Mouse (Mus musculus): Measurements from ENCODE around the gene Gvin1.
"Not testable (repeated sequence)": the region's sequence is repeated elsewhere in the genome, so short reads cannot be mapped to it uniquely, and the experiment has no call there.

Gene Gvin1

GRCm38 (mm10) chr7:106215177-106215576 lies at the start of gene Gvin1:
Gene Gvin1, minus strand, starts transcription at chr7:106215326.
- DNase-seq = peak; percentile 52

GRCm38 (mm10) chr7:106251844-106252517 lies 36.9 kb upstream of the Gvin1 start:
- no peak for DNase-seq

GRCm38 (mm10) chr7:106248922-106249321 lies 33.8 kb upstream of the Gvin1 start:
- DNase-seq = no peak

GRCm38 (mm10) chr7:106248245-106248644 lies 33.1 kb upstream of the Gvin1 start:
- DNase-seq = no peak

GRCm38 (mm10) chr7:106245601-106246000 lies 30.5 kb upstream of the Gvin1 start:
- DNase-seq = no peak

- not testable (repeated sequence) for DNase-seq
Measured at GRCm38 (mm10) chr7:106240484-106241275, 25.6 kb upstream of the Gvin1 start.

GRCm38 (mm10) chr7:106237192-106237465 lies 22.0 kb upstream of the Gvin1 start:
- DNase-seq = no peak

GRCm38 (mm10) chr7:106236327-106237191 lies 21.4 kb upstream of the Gvin1 start:
- DNase-seq = peak; percentile 69

- no peak for DNase-seq
Measured at GRCm38 (mm10) chr7:106235596-106235995, 20.5 kb upstream of the Gvin1 start.

- DNase-seq = not testable (repeated sequence)
Measured at GRCm38 (mm10) chr7:106215910-106216309, 784 bp upstream of the Gvin1 start.

- not testable (repeated sequence) for DNase-seq
Measured at GRCm38 (mm10) chr7:106213770-106214169, 1.4 kb downstream of the Gvin1 start.

GRCm38 (mm10) chr7:106206630-106207029 lies 8.5 kb downstream of the Gvin1 start:
- DNase-seq = not testable (repeated sequence)

GRCm38 (mm10) chr7:106177065-106177464 lies 38.1 kb downstream of the Gvin1 start:
- DNase-seq = not testable (repeated sequence)

GRCm38 (mm10) chr7:106145013-106145754 lies 69.9 kb downstream of the Gvin1 start:
- not testable (repeated sequence) for DNase-seq

GRCm38 (mm10) chr7:106141128-106141895 lies 73.8 kb downstream of the Gvin1 start:
- not testable (repeated sequence) for DNase-seq

- DNase-seq = not testable (repeated sequence)
Measured at GRCm38 (mm10) chr7:106117090-106117948, 97.8 kb downstream of the Gvin1 start.

All from kidney, adult 9 months (tissue).